Mouse (Mus musculus) testis, adult 2 months (tissue): Measurements from ENCODE around the gene Rabgef1. TPM values are rescaled to one million over a fixed set of nuclear protein-coding genes. Genes with fewer than 3 reads are reported as not detected.
A peak's percentile ranks its signal among the peaks of the same experiment; 100 is the strongest.

ENCODE experiments used
- H3K27ac ChIP-seq: fragments of 200-500 bp; 2 replicates; pipeline ENCODE4 v1.5.1; 2012; ENCODE audit warnings: low read depth, low read length; ENCODE audit not compliant: control insufficient read depth, insufficient read depth
- H3K27me3 ChIP-seq: fragments of 200-500 bp; 2 replicates; pipeline ENCODE4 v1.6.1; 2012; ENCODE audit warnings: mild to moderate bottlenecking, low read length, moderate library complexity; ENCODE audit not compliant: control insufficient read depth, insufficient read depth
- H3K36me3 ChIP-seq: fragments of 200-500 bp; 2 replicates; pipeline ENCODE4 v1.6.1; 2012; ENCODE audit warnings: mild to moderate bottlenecking, low read length; ENCODE audit not compliant: control insufficient read depth, insufficient read depth
- H3K4me1 ChIP-seq: fragments of 200-500 bp; 2 replicates; pipeline ENCODE4 v1.6.1; 2012; ENCODE audit warnings: low read length; ENCODE audit not compliant: control insufficient read depth, insufficient read depth
- H3K4me3 ChIP-seq: fragments of 200-500 bp; 2 replicates; pipeline ENCODE4 v1.5.1; 2012; ENCODE audit warnings: low read depth, mild to moderate bottlenecking, low read length, moderate library complexity, mixed read lengths; ENCODE audit not compliant: control insufficient read depth
- CTCF ChIP-seq: fragments of 200-500 bp; IDR thresholded peaks from 2 replicates; pipeline ENCODE4 v1.5.1; 2012; ENCODE audit warnings: low read depth, mild to moderate bottlenecking, inconsistent platforms, low read length, moderate library complexity; ENCODE audit not compliant: control insufficient read depth, insufficient read depth, insufficient replicate concordance
- POLR2A ChIP-seq: fragments of 200-500 bp; IDR thresholded peaks from 2 replicates; pipeline ENCODE4 v1.6.1; 2012; ENCODE audit warnings: low read depth, mild to moderate bottlenecking, inconsistent platforms, low read length, moderate library complexity; ENCODE audit not compliant: control insufficient read depth
- polyA plus RNA-seq: library from polyadenylated mRNA; depleted of rRNA; stranded (reverse); fragments of >200 nt; gene quantifications from 2 replicates; pipeline ENCODE4 v1.2.3, GENCODE M21; 2012

The Rabgef1 gene
- polyA plus RNA-seq, 1 experiment: 8.0 TPM

DNA sequence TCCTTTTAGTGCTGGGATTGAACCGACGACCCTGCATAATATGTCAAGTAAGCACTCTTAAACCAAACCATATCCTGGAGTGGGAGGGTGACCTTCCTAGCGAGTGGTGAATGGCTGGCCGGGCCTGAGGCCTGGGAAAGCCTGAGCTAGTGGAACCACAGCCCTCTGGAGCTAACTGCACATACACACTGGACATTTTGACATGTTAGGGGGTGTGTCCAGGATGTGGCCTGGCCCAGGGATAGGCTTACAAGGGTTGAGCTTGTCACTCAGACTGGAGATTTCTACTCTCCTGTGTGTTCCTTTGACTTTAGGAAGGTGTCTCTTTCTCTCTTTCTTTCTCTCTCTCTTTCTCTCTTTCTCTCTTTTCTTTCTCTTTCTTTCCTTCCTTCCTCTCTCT, 13.1 kb upstream of the Rabgef1 start:
- Histone ChIP-seq H3K4me1 (no peaks in the 10 kb centered on the region), H3K36me3 (no peaks in the 10 kb centered on the region), H3K27ac (no peak overlapping the region), H3K4me3 (no peak overlapping the region), H3K27me3 (no peaks in the 10 kb centered on the region)
- TF ChIP-seq CTCF (no peak), POLR2A (no peak)

DNA sequence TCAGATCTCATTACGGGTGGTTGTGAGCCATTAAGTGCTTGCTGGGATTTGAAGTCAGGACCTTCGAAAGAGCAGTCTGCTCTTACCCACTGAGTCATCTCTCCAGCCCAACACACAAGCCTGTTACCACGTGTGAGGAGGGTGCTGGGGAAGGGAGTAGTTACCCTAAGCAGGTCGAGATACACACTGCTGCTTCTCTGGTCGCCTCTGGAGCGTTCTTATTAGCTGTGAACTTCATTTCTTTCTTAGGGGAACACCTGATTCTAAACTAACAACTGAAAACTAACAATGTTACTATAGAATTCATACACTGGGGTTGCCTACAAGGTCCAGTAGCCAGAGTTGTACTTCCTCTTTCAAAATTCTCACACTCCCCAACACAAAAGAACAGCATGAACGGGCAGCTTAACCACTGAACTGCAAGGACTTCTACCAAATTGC, 11.8 kb upstream of the Rabgef1 start:
- Histone ChIP-seq H3K27me3 (no peaks in the 10 kb centered on the region), H3K36me3 (no peaks in the 10 kb centered on the region), H3K4me1 (no peaks in the 10 kb centered on the region), H3K4me3 (no peak overlapping the region), H3K27ac (no peak overlapping the region)
- TF ChIP-seq POLR2A (no peak), CTCF (no peak)

DNA sequence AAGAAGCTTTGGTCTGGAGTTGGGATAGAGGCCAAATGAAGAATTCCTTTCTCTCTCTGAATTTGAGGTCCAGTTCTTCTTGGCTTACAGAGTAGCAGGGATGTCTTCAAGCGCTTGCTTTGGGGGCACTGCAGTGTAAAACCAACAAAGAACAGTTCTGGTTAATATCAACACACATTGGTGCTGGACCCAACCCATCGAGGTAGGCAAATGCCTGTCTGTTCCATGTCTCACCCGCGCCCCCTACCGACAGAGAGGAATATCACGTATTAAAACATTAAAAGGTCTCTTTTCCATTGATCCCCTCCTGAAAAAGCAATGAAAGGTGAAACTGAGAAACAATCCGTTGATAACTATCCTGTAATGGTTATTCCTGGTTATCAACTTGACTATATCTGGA, 7.9 kb upstream of the Rabgef1 start:
- Histone ChIP-seq H3K4me3 (no peak overlapping the region), H3K4me1 (no peaks in the 10 kb centered on the region), H3K27ac (no peak overlapping the region), H3K27me3 (no peaks in the 10 kb centered on the region), H3K36me3 (no peaks in the 10 kb centered on the region)
- TF ChIP-seq POLR2A (no peak), CTCF (peak; percentile 74; the same call in 1 of the 2 replicates)

DNA sequence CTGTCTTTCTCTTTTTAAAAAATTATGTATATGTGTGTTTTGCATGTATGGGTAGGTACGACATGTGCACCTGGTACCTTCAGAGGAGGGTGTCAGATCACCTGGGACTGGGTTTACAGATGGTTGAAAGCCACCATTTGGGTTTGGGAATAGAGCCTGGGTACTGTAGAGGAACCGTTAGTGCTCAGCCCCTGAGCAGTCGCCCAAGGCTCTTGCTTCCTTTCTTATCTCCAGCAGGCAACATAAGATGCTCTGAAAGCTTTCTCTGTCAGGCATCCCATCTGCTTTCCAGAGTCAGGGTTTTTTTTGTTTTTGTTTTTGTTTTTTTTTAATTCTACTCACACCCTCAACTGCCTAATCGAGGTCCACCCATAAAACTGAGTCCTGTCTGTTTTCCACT, 6.4 kb upstream of the Rabgef1 start:
- Histone ChIP-seq H3K36me3 (no peaks in the 10 kb centered on the region), H3K27ac (no peak overlapping the region), H3K4me3 (no peak overlapping the region), H3K27me3 (no peaks in the 10 kb centered on the region), H3K4me1 (no peaks in the 10 kb centered on the region)
- TF ChIP-seq POLR2A (no peak), CTCF (no peak)

DNA sequence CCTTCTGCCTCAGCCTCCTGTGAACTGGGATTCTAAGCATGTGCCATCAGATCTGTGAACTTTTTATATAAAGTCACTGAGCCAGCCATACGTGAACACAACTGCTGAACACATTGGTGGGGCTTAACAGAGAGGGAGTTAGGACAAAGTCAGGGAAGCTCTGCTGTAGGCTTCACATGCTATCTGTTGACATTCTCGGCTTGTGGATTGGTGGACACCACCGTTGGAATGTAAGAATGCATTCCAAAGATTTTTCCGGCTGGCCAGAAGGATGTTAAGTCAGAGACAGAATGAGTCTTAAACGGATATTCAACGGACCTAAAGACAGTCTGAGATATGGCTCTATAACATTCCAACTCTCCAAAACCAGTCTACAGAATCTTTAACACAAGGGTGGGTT, 2.5 kb upstream of the Rabgef1 start:
- Histone ChIP-seq H3K4me1 (peaks cover 3% of the 10 kb centered on the region; the same call in 1 of the 2 replicates), H3K36me3 (no peaks in the 10 kb centered on the region), H3K27me3 (no peaks in the 10 kb centered on the region), H3K4me3 (no peak overlapping the region), H3K27ac (no peak overlapping the region)
- TF ChIP-seq CTCF: no peak
- TF ChIP-seq POLR2A: no peak

DNA sequence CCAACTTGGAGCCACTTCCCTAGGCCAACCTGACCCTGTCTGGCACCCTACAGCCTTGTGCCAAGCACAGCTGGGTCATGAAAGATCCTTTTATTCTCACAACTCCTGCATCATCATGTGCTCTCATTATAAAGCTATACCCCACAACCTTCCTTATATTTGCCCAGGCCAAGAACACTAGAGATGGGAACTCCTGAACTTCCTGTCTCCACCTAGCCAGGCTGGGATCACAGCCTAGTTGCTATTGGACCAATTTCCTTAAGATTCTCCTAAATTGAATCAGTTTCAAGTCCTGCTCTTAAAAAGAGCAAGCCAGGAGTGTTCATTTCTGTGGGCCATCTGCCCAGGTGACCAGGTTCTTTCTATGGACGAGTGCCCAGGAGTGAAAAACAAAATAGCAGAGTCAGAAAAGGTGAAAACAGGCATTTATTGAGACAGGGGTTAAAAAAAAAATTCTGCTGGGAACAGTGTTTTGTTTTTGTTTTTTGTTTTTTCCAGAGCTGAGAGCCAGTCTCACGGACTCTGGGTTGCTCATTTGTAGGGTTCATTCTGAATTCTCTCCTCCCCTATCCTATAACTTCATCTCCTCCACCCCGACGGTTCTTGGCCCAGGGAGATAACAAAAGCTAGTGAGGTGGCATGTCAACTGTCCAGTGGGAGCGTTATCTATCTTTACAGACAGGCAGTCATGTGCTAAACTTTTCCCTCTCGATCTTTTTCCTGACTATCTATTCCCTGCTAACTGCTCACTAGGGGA, 754 bp upstream of the Rabgef1 start:
- Histone ChIP-seq H3K4me1 (peaks cover 3% of the 10 kb centered on the region; the same call in 1 of the 2 replicates), H3K27me3 (no peaks in the 10 kb centered on the region), H3K27ac (peak overlapping the region; percentile 98), H3K4me3 (peak overlapping the region; percentile 99), H3K36me3 (no peaks in the 10 kb centered on the region)
- TF ChIP-seq POLR2A: no peak
- no peak for TF ChIP-seq CTCF

DNA sequence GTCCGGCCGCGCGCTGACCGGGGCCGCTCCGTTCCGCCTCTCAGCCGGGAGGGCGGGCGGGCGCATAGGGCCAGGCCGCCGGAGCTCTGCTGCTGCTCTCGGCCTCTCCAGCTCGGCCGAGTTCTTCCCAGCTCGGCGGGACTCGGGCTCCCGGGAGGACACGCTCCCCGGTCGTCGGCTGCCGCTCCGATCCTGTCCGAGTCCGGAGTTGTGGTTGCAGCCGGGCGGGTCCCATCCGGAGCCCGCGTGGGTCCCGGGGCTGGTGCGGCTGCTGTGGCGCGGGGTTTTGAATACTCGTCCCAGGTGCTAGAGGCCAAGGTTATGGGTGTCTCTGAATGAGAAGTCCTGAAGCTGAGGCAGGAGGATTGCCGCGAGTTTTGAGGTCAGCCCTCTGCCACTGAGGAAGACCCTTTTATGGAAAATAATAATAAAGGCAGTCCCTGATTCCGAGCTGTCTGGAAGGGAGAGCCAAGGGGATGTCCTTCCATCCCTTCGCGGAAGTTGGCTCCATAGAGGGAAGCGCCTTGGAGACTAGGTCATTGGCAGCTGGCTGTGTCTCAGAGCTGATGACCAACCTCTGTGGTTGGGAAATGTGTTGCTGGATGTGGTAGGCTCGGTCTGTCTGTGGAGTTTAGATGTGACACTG, 481 bp downstream of the Rabgef1 start:
- H3K27ac ChIP-seq: peak overlapping the region; percentile 70
- TF ChIP-seq CTCF (no peak), POLR2A (no peak)
- H3K27me3 ChIP-seq: no peaks in the 10 kb centered on the region
- peaks cover 3% of the 10 kb centered on the region; the same call in 1 of the 2 replicates for H3K4me1 ChIP-seq
- H3K36me3 ChIP-seq: no peaks in the 10 kb centered on the region
- peak overlapping the region; percentile 99 for H3K4me3 ChIP-seq
